Mouse (Mus musculus): ENCODE results near the gene Smarca2. TPM values are rescaled to one million over a fixed set of nuclear protein-coding genes. Genes with fewer than 3 reads are reported as not detected.

Gene Smarca2
- total and polyA plus RNA-seq, 2 experiments: 23.9 to 79.7 TPM

DNA sequence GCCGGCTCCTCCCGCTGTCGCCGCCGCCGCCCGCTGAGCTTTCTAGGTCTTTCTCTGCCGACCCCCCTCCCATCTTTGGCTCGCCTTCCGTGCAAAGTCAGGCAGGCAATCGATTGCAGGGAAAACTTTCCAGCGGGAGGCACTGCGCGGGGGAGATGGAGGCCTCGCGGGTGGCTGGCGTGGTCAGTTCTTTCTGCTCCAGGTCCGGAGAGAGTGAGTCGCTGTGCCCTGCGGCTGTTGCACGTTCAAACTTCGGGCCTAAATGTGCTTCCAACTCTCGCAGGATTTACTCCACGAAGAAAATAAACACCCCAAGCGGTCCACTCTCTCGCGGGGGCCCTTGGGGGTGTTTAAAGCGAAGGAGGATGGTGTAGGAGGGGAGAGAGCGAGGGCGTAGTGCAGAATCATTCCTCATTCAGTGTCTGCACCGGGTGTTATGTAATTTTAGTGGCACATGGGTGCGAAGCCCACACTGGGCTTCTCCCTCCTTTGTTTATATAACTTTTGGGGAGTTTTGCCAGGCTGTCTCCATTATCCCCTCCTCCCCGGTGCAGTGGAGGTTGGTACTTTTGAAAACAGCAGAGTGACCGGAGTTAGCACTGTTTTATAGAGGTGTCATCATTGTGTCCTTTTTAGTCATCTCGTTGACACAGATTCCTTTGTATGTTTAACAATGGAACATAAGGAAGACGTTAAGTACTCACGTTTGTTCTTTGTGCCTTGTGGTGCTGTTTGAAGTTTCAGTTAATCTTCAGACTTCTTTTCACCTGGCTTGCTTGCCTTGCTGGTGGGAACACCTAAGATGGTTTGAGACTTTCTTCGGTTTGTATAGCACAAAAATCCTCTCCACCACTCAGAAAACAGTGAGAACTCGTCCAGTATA lies 2.9 kb downstream of the Smarca2 start:
- WGBS: 3% methylated on average over 39 of the region's 39 CpGs
- H3K9ac ChIP-seq (ENCODE audit: low read depth, low read length): peak overlapping the region; percentile 94
- peak; percentile 64 for DNase-seq (ENCODE audit: extremely low read depth, low read depth, low spot score)
- peak overlapping the region; percentile 97 for H3K27ac ChIP-seq (replicated peaks; ENCODE audit: insufficient read depth, low read depth, low read length)
- peak overlapping the region; percentile 85 for H3K4me3 ChIP-seq (ENCODE audit: insufficient read depth, low read depth, low read length)
- TF ChIP-seq CTCF (IDR thresholded peaks at IDR 0.05; ENCODE audit: low read depth, low read length) (no peak), POLR2A (IDR thresholded peaks at IDR 0.05; ENCODE audit: extremely low read depth, insufficient read depth, low read length) (no peak)
- H3K79me2 ChIP-seq (ENCODE audit: control insufficient read depth, insufficient read depth, low read length): peaks cover 12% of the 10 kb centered on the region; the same call in 1 of the 2 replicates
- peaks cover 11% of the 10 kb centered on the region for H3K4me1 ChIP-seq (ENCODE audit: control insufficient read depth, insufficient read depth, low read length)
- H3K27me3 ChIP-seq (ENCODE audit: control insufficient read depth, insufficient read depth, low read length): no peaks in the 10 kb centered on the region
- H3K36me3 ChIP-seq (ENCODE audit: control insufficient read depth, insufficient read depth, low read length): no peaks in the 10 kb centered on the region

DNA sequence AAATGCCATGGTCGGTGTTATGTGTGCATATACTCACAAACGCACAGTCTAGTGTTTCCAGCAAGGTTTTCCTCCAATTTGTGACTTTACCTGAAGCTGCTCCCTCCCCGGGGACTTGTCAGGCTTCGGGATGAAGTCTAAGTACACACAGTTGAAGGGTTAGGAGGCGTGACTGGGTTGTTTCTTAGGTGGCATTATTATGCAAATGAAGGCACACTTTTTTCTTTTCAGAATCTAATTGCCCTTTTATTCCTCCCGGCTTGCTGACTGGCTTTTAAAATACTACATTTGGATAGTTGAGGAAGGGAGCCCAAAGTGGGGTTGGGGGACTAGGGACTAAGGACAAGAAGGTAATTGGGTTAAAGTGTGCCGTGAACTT lies 3.6 kb downstream of the Smarca2 start:
- no peak overlapping the region for H3K4me3 ChIP-seq (ENCODE audit: insufficient read depth, low read depth, low read length)
- H3K4me1 ChIP-seq (ENCODE audit: control insufficient read depth, insufficient read depth, low read length): peaks cover 13% of the 10 kb centered on the region
- TF ChIP-seq POLR2A (IDR thresholded peaks at IDR 0.05; ENCODE audit: extremely low read depth, insufficient read depth, low read length) (no peak), CTCF (IDR thresholded peaks at IDR 0.05; ENCODE audit: low read depth, low read length) (no peak)
- H3K27ac ChIP-seq (replicated peaks; ENCODE audit: insufficient read depth, low read depth, low read length): no peak overlapping the region
- no peaks in the 10 kb centered on the region for H3K27me3 ChIP-seq (ENCODE audit: control insufficient read depth, insufficient read depth, low read length)
- no peak for DNase-seq (ENCODE audit: extremely low read depth, low read depth, low spot score)
- WGBS: 46% methylated on average over 7 of the region's 7 CpGs
- H3K36me3 ChIP-seq (ENCODE audit: control insufficient read depth, insufficient read depth, low read length): no peaks in the 10 kb centered on the region
- peak overlapping the region; percentile 15; the same call in 1 of the 2 replicates for H3K9ac ChIP-seq (ENCODE audit: low read depth, low read length)
- peaks cover 17% of the 10 kb centered on the region; the same call in 1 of the 2 replicates for H3K79me2 ChIP-seq (ENCODE audit: control insufficient read depth, insufficient read depth, low read length)

DNA sequence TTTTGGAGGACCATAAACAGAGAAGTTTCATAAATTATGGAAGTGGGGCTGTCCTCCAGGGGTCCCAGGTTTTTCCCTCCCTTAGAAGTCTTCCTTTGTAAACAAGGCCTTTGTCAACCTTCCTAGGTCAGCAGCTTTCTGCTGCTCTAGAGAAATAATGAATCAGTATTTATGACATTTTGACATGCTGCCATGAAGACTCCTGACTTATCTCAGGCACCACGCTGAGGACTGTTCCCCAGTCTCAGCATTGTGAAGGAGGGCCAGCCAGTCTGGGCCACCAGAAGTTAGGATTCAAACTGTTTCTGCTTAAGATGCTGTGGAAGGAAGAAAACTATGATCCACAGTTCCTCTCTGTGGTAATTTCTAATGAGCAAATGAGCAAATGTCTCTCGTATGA lies 4.8 kb downstream of the Smarca2 start:
- Histone ChIP-seq H3K27ac (replicated peaks; ENCODE audit: insufficient read depth, low read depth, low read length) (no peak overlapping the region), H3K27me3 (ENCODE audit: control insufficient read depth, insufficient read depth, low read length) (no peaks in the 10 kb centered on the region), H3K9ac (ENCODE audit: low read depth, low read length) (no peak overlapping the region), H3K36me3 (ENCODE audit: control insufficient read depth, insufficient read depth, low read length) (peaks cover 2% of the 10 kb centered on the region; the same call in 1 of the 2 replicates), H3K4me1 (ENCODE audit: control insufficient read depth, insufficient read depth, low read length) (peaks cover 13% of the 10 kb centered on the region), H3K4me3 (ENCODE audit: insufficient read depth, low read depth, low read length) (no peak overlapping the region), H3K79me2 (ENCODE audit: control insufficient read depth, insufficient read depth, low read length) (peaks cover 22% of the 10 kb centered on the region)
- WGBS: 22% methylated on average over 2 of the region's 2 CpGs
- TF ChIP-seq CTCF (IDR thresholded peaks at IDR 0.05; ENCODE audit: low read depth, low read length) (no peak), POLR2A (IDR thresholded peaks at IDR 0.05; ENCODE audit: extremely low read depth, insufficient read depth, low read length) (no peak)
- DNase-seq (ENCODE audit: extremely low read depth, low read depth, low spot score): no peak

DNA sequence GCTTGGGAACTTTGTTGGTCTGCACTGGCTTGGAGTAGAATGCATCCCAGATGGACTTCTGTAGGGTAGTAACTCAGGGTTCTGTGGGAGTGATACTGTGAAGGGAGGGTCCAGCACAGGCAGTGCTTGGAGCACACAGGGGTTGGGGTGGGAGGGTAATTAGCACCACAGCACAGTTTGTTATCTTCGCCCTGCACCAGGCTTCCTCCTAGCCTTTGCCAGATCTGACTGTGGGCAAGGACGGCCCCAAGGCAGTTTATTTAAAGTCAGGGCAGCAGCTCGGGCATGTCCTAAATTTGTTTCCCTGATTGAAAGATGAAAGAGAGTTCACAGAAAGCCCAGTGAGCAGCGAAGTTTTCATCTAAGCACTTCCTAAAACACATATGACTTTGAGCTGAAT lies 8.1 kb downstream of the Smarca2 start:
- H3K79me2 ChIP-seq (ENCODE audit: control insufficient read depth, insufficient read depth, low read length): peaks cover 46% of the 10 kb centered on the region
- peaks cover 9% of the 10 kb centered on the region; the same call in 1 of the 2 replicates for H3K36me3 ChIP-seq (ENCODE audit: control insufficient read depth, insufficient read depth, low read length)
- 56% methylated on average over 4 of the region's 4 CpGs for WGBS
- H3K4me1 ChIP-seq (ENCODE audit: control insufficient read depth, insufficient read depth, low read length): peaks cover 23% of the 10 kb centered on the region
- no peaks in the 10 kb centered on the region for H3K27me3 ChIP-seq (ENCODE audit: control insufficient read depth, insufficient read depth, low read length)
- no peak overlapping the region for H3K4me3 ChIP-seq (ENCODE audit: insufficient read depth, low read depth, low read length)
- no peak for TF ChIP-seq POLR2A (IDR thresholded peaks at IDR 0.05; ENCODE audit: extremely low read depth, insufficient read depth, low read length)
- no peak overlapping the region for H3K9ac ChIP-seq (ENCODE audit: low read depth, low read length)
- no peak overlapping the region for H3K27ac ChIP-seq (replicated peaks; ENCODE audit: insufficient read depth, low read depth, low read length)
- no peak for DNase-seq (ENCODE audit: extremely low read depth, low read depth, low spot score)

DNA sequence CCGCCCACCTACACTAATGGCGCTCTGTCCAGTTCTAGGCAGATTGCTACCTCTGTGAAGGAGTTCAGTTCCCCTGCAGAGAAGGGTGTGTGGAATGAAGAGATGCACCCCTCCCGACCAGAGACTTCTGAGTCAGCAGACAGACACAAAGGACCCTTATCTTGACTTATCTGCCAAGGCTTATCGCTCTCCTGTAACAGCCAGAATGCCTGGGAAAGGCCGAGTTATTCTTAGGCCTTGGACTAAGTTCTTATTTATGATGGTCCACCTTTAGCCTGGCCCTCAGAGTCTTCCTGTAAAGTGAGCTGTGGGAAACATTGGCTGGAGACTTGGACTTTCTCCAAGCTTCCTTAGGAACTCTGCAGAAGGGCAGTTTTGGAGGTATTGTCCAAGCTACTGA lies 8.8 kb downstream of the Smarca2 start:
- H3K27ac ChIP-seq (replicated peaks; ENCODE audit: insufficient read depth, low read depth, low read length): 0 out of 2 replicates have a peak overlapping the region, but pooled peaks have one; percentile 19
- TF ChIP-seq POLR2A (IDR thresholded peaks at IDR 0.05; ENCODE audit: extremely low read depth, insufficient read depth, low read length): no peak
- TF ChIP-seq CTCF (IDR thresholded peaks at IDR 0.05; ENCODE audit: low read depth, low read length): no peak
- peaks cover 9% of the 10 kb centered on the region; the same call in 1 of the 2 replicates for H3K36me3 ChIP-seq (ENCODE audit: control insufficient read depth, insufficient read depth, low read length)
- 74% methylated on average over 5 of the region's 5 CpGs for WGBS
- DNase-seq (ENCODE audit: extremely low read depth, low read depth, low spot score): peak; percentile 28
- H3K4me3 ChIP-seq (ENCODE audit: insufficient read depth, low read depth, low read length): no peak overlapping the region
- no peak overlapping the region for H3K9ac ChIP-seq (ENCODE audit: low read depth, low read length)
- peaks cover 20% of the 10 kb centered on the region for H3K4me1 ChIP-seq (ENCODE audit: control insufficient read depth, insufficient read depth, low read length)
- no peaks in the 10 kb centered on the region for H3K27me3 ChIP-seq (ENCODE audit: control insufficient read depth, insufficient read depth, low read length)
- H3K79me2 ChIP-seq (ENCODE audit: control insufficient read depth, insufficient read depth, low read length): peaks cover 45% of the 10 kb centered on the region

DNA sequence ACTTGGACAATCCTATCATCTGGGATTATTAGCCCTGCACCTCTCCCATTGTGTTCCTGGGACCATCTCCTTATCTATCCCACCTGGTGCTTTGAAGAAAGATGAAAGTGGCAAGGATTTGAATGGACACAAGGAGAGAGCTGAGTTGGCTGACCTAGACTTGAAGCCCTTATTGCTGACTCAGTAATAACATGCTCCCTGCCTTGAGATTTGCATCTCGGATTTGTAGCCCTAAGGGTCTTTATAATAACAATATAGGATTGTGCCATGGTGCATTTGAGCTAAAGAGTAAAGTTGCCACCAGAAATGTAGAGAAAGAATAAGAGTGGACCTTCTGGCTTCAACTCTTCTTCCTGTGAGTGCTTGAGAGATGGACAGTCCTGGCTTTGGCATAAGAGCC lies 11.4 kb downstream of the Smarca2 start:
- TF ChIP-seq POLR2A (IDR thresholded peaks at IDR 0.05; ENCODE audit: extremely low read depth, insufficient read depth, low read length) (no peak), CTCF (IDR thresholded peaks at IDR 0.05; ENCODE audit: low read depth, low read length) (no peak)
- Histone ChIP-seq H3K79me2 (ENCODE audit: control insufficient read depth, insufficient read depth, low read length) (peaks cover 49% of the 10 kb centered on the region), H3K36me3 (ENCODE audit: control insufficient read depth, insufficient read depth, low read length) (peaks cover 24% of the 10 kb centered on the region), H3K4me1 (ENCODE audit: control insufficient read depth, insufficient read depth, low read length) (peaks cover 18% of the 10 kb centered on the region), H3K9ac (ENCODE audit: low read depth, low read length) (no peak overlapping the region), H3K27me3 (ENCODE audit: control insufficient read depth, insufficient read depth, low read length) (no peaks in the 10 kb centered on the region), H3K4me3 (ENCODE audit: insufficient read depth, low read depth, low read length) (no peak overlapping the region), H3K27ac (replicated peaks; ENCODE audit: insufficient read depth, low read depth, low read length) (no peak overlapping the region)
- WGBS: 87% methylated on average over 1 of the region's 1 CpGs
- DNase-seq (ENCODE audit: extremely low read depth, low read depth, low spot score): no peak
